Mouse (Mus musculus) kidney, embryonic 15.5 days (tissue): Measurements from ENCODE around the gene Btnl1. TPM values are rescaled to one million over a fixed set of nuclear protein-coding genes. Genes with fewer than 3 reads are reported as not detected.

Source experiments
- ATAC-seq: fragments of 200-750 bp; cut with Nextera tagmentation; replicated peaks from 2 replicates; pipeline ENCODE4 v1.8.0; 2017; ENCODE audit warnings: moderate TSS enrichment; ENCODE audit not compliant: low FRiP score
- H3K27ac ChIP-seq: fragments of 300-500 bp; sonication (generic); 2 replicates; pipeline ENCODE4 v1.5.1; 2015; ENCODE audit warnings: mild to moderate bottlenecking, inconsistent platforms
- H3K27me3 ChIP-seq: fragments of 300-500 bp; sonication (generic); 2 replicates; pipeline ENCODE4 v1.6.1; 2015; ENCODE audit warnings: inconsistent platforms
- H3K36me3 ChIP-seq: fragments of 300-500 bp; sonication (generic); 2 replicates; pipeline ENCODE4 v1.6.1; 2015; ENCODE audit warnings: inconsistent platforms
- H3K4me1 ChIP-seq: fragments of 300-500 bp; sonication (generic); 2 replicates; pipeline ENCODE4 v1.6.1; 2015; ENCODE audit warnings: inconsistent platforms
- H3K4me2 ChIP-seq: fragments of 300-500 bp; sonication (generic); 2 replicates; pipeline ENCODE4 v1.6.1; 2015; ENCODE audit warnings: moderate library complexity, mild to moderate bottlenecking, inconsistent platforms
- H3K4me3 ChIP-seq: fragments of 300-500 bp; sonication (generic); replicated peaks from 2 replicates; pipeline ENCODE4 v1.5.1; 2015; ENCODE audit warnings: mild to moderate bottlenecking, inconsistent platforms
- H3K9ac ChIP-seq: fragments of 300-500 bp; sonication (generic); 2 replicates; pipeline ENCODE4 v1.6.1; 2015; ENCODE audit warnings: mild to moderate bottlenecking, inconsistent platforms
- H3K9me3 ChIP-seq: fragments of 300-500 bp; sonication (generic); replicated peaks from 2 replicates; pipeline ENCODE4 v1.6.1; 2016; ENCODE audit warnings: inconsistent platforms
- WGBS: fragments of 180-500 bp; shearing (Covaris S2); methylation state at CpG from one replicate; pipeline ENCODE4 v1.1.7; 2015; ENCODE audit warnings: mixed read lengths; 5-methylcytosine and 5-hydroxymethylcytosine counted together
- polyA plus RNA-seq: library from polyadenylated mRNA; unstranded; fragments of >200 nt; fragmentation: Nextera tagmentation; extraction: Ambion mirVana; gene quantifications from 2 replicates; pipeline ENCODE4 v1.2.1, GENCODE M21; 2015

Gene Btnl1
- polyA plus RNA-seq, result not detected in 2 replicates

- no peak for ATAC-seq
- Histone ChIP-seq H3K4me2 (no peak within 1 kb of the TSS), H3K27me3 (no peaks in the 10 kb centered on the region), H3K4me3 (no peak within 1 kb of the TSS), H3K4me1 (no peaks in the 10 kb centered on the region), H3K9ac (no peak within 1 kb of the TSS), H3K36me3 (no peaks in the 10 kb centered on the region), H3K9me3 (no peaks in the 10 kb centered on the region), H3K27ac (no peak within 1 kb of the TSS)
- 84% methylated on average over 2 of the region's 2 CpGs for WGBS
Measured at GRCm38 (mm10) chr17:34376847-34377246, at the start of gene Btnl1. Btnl1 (plus strand) TSS chr17:34377132.

DNA sequence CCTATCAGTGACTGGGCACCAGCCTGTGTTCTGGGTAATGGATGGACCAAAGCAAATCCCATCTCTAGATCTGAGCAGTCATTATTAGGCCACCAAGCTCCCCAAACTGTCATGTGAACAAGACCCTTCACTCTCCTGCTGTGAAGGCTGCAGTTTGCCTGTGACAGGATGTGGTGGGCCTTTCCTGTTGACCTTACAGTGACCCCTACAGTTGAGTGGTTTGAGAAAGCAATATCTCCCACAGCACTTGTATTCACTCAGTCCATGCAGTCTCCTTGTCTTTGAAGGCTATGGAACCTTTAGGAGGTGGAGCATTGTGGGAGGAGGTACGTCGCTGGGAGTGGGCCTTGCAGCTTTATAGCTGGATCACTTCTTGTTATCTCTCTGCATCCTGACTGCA, 47.1 kb upstream of the Btnl1 start:
- Histone ChIP-seq H3K9me3 (no peaks in the 10 kb centered on the region), H3K36me3 (no peaks in the 10 kb centered on the region), H3K4me2 (no peak overlapping the region), H3K27ac (no peak overlapping the region), H3K27me3 (no peaks in the 10 kb centered on the region; the same call in 1 of the 2 replicates), H3K4me1 (peaks cover 4% of the 10 kb centered on the region; the same call in 1 of the 2 replicates), H3K4me3 (no peak overlapping the region), H3K9ac (no peak overlapping the region)
- no peak for ATAC-seq
- 41% methylated on average over 2 of the region's 2 CpGs for WGBS

- Histone ChIP-seq H3K27ac (no peak overlapping the region), H3K4me3 (no peak overlapping the region), H3K36me3 (no peaks in the 10 kb centered on the region), H3K27me3 (no peaks in the 10 kb centered on the region; the same call in 1 of the 2 replicates), H3K4me2 (no peak overlapping the region), H3K4me1 (peaks cover 4% of the 10 kb centered on the region; the same call in 1 of the 2 replicates), H3K9me3 (no peaks in the 10 kb centered on the region), H3K9ac (no peak overlapping the region)
- WGBS, result 93% methylated on average over 1 of the region's 1 CpGs
- ATAC-seq, result no peak
Measured at GRCm38 (mm10) chr17:34331200-34331599, 45.7 kb upstream of the Btnl1 start.

- no peak overlapping the region for H3K27ac ChIP-seq
- no peak for ATAC-seq
- 65% methylated on average over 3 of the region's 3 CpGs for WGBS
- H3K4me1 ChIP-seq, result no peaks in the 10 kb centered on the region
- no peak overlapping the region for H3K9ac ChIP-seq
- no peaks in the 10 kb centered on the region for H3K9me3 ChIP-seq
- H3K4me3 ChIP-seq, result no peak overlapping the region
- no peaks in the 10 kb centered on the region for H3K36me3 ChIP-seq
- H3K27me3 ChIP-seq, result 0 out of 2 replicates have a peak, but pooled peaks cover 9% of the 10 kb centered on the region
- no peak overlapping the region for H3K4me2 ChIP-seq
Measured at GRCm38 (mm10) chr17:34340619-34341402, 36.1 kb upstream of the Btnl1 start.

- Histone ChIP-seq H3K4me2 (no peak overlapping the region), H3K9me3 (no peaks in the 10 kb centered on the region), H3K27ac (no peak overlapping the region), H3K9ac (no peak overlapping the region), H3K4me1 (no peaks in the 10 kb centered on the region), H3K36me3 (no peaks in the 10 kb centered on the region), H3K4me3 (no peak overlapping the region), H3K27me3 (no peaks in the 10 kb centered on the region)
- ATAC-seq, result no peak
- WGBS, result 89% methylated on average over 4 of the region's 4 CpGs
Measured at GRCm38 (mm10) chr17:34344882-34345281, 32.0 kb upstream of the Btnl1 start.

DNA sequence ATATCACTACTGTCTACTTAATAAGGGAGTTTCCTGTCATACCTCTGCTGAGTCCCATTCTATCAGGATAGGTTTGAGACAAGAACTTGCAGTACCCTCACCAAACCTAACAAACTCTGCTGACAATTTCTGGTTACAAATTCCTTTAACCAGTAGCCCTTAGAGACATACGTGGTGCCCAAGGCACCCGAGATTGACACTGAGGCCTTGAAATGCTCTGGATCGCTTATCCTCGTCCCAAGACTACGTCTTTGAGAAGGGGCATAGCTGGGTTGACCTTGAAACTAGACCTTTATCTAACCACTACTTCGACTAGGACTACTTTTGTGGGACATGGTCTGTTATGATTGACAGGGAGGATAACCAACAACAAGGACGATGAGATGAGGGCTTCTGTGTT, 31.4 kb upstream of the Btnl1 start:
- no peaks in the 10 kb centered on the region for H3K4me1 ChIP-seq
- H3K9me3 ChIP-seq, result no peaks in the 10 kb centered on the region
- no peak overlapping the region for H3K4me2 ChIP-seq
- no peaks in the 10 kb centered on the region for H3K36me3 ChIP-seq
- no peak overlapping the region for H3K27ac ChIP-seq
- no peak for ATAC-seq
- 87% methylated on average over 7 of the region's 7 CpGs for WGBS
- H3K4me3 ChIP-seq, result no peak overlapping the region
- no peak overlapping the region for H3K9ac ChIP-seq
- H3K27me3 ChIP-seq, result no peaks in the 10 kb centered on the region

- WGBS, result 83% methylated on average over 3 of the region's 3 CpGs
Measured at GRCm38 (mm10) chr17:34346041-34346440, 30.9 kb upstream of the Btnl1 start.

DNA sequence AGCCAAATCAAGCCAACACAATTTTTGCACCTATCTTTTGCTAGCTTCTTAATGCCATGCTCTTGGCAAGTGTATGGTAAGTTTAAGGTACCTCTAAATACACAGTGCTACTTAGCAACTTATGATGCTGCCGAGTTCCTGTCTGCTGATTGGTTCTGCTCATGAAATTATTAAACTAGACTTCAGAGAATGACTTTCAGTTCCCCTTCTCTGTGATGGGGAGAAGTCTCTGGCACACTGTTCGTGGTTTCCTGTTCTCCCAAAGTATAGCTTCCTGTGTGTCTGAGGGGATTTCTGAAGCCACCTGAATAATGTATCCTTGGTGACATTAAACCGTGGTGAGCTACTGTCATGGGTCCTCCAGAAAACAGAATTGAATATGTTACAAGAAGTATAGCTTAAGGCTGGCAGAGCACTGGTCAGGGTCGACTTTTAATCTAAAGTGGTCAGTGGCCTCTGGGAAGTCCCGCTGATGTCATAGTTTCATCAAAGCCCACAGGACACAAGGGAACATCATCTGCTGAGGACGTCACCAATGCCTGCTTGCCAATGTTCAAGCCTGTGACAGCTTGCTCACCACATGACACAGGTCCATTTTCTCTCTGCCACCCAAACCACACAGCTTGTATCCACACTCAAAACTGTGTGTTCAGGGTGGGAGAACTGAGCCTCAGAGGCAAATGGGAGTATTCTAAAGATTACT, 29.2 kb upstream of the Btnl1 start:
- Histone ChIP-seq H3K4me1 (no peaks in the 10 kb centered on the region), H3K27ac (no peak overlapping the region), H3K36me3 (no peaks in the 10 kb centered on the region), H3K27me3 (no peaks in the 10 kb centered on the region), H3K4me3 (no peak overlapping the region), H3K9me3 (no peaks in the 10 kb centered on the region), H3K4me2 (no peak overlapping the region), H3K9ac (no peak overlapping the region)
- 69% methylated on average over 6 of the region's 6 CpGs for WGBS
- no peak for ATAC-seq

More at GRCm38 (mm10) chr17:34346041-34346440, 30.9 kb upstream of the Btnl1 start:
- Histone ChIP-seq H3K4me2 (no peak overlapping the region), H3K36me3 (no peaks in the 10 kb centered on the region), H3K27ac (no peak overlapping the region), H3K4me3 (no peak overlapping the region), H3K27me3 (no peaks in the 10 kb centered on the region), H3K9ac (no peak overlapping the region), H3K9me3 (no peaks in the 10 kb centered on the region), H3K4me1 (no peaks in the 10 kb centered on the region)
- ATAC-seq, result no peak

DNA sequence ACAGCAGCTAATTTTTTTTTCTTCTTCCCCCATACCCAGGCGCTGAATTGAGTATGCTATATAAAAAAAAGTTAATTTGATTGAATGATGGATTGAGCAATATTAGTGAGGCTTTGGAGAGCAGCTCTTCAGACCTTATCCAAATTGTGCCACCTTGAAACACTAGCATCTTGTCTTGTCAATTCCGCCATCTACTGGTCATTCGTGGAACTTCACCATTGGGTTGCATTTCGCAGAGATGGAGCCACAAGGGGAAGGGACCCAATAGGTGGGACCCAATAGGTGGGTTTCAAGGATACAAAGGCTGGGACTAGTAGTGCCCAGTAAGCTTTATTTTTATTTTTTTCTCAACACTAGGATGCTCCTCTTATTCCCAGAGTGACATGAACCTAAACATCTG, 27.5 kb upstream of the Btnl1 start:
- Histone ChIP-seq H3K27ac (no peak overlapping the region), H3K4me2 (no peak overlapping the region), H3K9me3 (no peaks in the 10 kb centered on the region), H3K4me3 (no peak overlapping the region), H3K27me3 (no peaks in the 10 kb centered on the region), H3K4me1 (no peaks in the 10 kb centered on the region), H3K36me3 (no peaks in the 10 kb centered on the region), H3K9ac (no peak overlapping the region)
- ATAC-seq, result no peak
- WGBS, result 6% methylated on average over 4 of the region's 4 CpGs

DNA sequence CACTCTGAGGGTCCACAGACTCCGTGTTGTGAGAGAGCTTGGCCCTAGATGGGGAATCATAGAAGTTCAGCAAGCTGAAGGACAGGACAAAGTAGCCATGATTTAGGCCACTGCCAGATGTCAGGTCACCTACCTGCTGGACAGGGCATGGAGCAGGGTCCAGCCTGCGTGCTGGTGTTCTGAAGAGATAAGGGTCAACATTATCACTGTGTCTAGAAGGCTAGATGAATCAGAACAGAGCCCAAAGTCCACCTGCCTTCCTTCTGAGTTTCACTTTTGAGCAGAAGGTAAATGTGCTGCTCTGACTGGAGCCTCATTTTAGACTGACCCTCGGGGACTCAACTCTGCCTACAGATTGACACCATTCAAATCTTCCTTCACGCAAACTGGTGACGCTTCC, 22.4 kb upstream of the Btnl1 start, which contains the start of gene Btnl2:
Gene Btnl2, plus strand, starts transcription at position 284 of the 400 bp plus-strand sequence.
- H3K9ac ChIP-seq, result no peak within 1 kb of the TSS
- no peak within 1 kb of the TSS for H3K4me2 ChIP-seq
- 86% methylated on average over 5 of the region's 5 CpGs for WGBS
- H3K4me1 ChIP-seq, result no peaks in the 10 kb centered on the region
- H3K4me3 ChIP-seq, result no peak within 1 kb of the TSS
- H3K36me3 ChIP-seq, result no peaks in the 10 kb centered on the region
- H3K9me3 ChIP-seq, result no peaks in the 10 kb centered on the region
- no peak within 1 kb of the TSS for H3K27ac ChIP-seq
- H3K27me3 ChIP-seq, result no peaks in the 10 kb centered on the region
- no peak for ATAC-seq

DNA sequence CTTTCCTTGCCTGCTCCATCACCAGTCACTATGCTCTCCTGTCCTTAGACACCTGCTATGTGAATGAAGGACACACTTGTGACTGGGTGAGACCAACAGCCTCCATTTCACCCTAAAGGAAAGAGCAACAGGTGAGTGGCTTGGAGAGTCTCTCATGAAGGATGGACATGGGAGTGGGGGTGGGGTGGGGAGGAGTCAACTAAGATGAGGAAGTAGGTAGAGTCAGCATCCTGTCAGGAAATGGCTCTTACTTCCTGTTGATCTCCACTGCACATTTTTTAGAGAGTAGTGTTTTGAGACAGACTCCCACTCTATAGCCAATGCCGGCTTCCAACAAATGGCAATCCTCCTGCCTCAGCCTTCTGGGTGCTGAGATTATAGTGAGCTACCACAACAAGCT, 22.0 kb upstream of the Btnl1 start:
- no peaks in the 10 kb centered on the region for H3K27me3 ChIP-seq
- H3K27ac ChIP-seq, result no peak overlapping the region
- no peaks in the 10 kb centered on the region for H3K4me1 ChIP-seq
- ATAC-seq, result no peak
- H3K9me3 ChIP-seq, result no peaks in the 10 kb centered on the region
- no peak overlapping the region for H3K9ac ChIP-seq
- WGBS, result 83% methylated on average over 1 of the region's 1 CpGs
- no peak overlapping the region for H3K4me3 ChIP-seq
- H3K4me2 ChIP-seq, result no peak overlapping the region
- H3K36me3 ChIP-seq, result no peaks in the 10 kb centered on the region

- H3K4me2 ChIP-seq, result no peak overlapping the region
- no peaks in the 10 kb centered on the region for H3K4me1 ChIP-seq
- ATAC-seq, result no peak
- no peaks in the 10 kb centered on the region for H3K9me3 ChIP-seq
- no peaks in the 10 kb centered on the region for H3K27me3 ChIP-seq
- no peak overlapping the region for H3K4me3 ChIP-seq
- 85% methylated on average over 15 of the region's 15 CpGs for WGBS
- no peak overlapping the region for H3K9ac ChIP-seq
- H3K36me3 ChIP-seq, result no peaks in the 10 kb centered on the region
- H3K27ac ChIP-seq, result no peak overlapping the region
Measured at GRCm38 (mm10) chr17:34362954-34363546, 13.9 kb upstream of the Btnl1 start.
